Mouse (Mus musculus) neural tube, embryonic 13.5 days (tissue): ENCODE data around the gene Sorbs2. TPM values are rescaled to one million over a fixed set of nuclear protein-coding genes. Genes with fewer than 3 reads are reported as not detected.

ENCODE experiments used
- ATAC-seq: fragments of 200-750 bp; cut with Nextera tagmentation; 2 replicates; pipeline ENCODE4 v1.8.0; 2017; ENCODE audit warnings: low read depth, mild to moderate bottlenecking, moderate TSS enrichment, moderate library complexity
- H3K27ac ChIP-seq: fragments of 300-500 bp; sonication (generic); replicated peaks from 2 replicates; pipeline ENCODE4 v1.5.1; 2015; ENCODE audit warnings: moderate library complexity, mild to moderate bottlenecking, inconsistent platforms
- H3K27me3 ChIP-seq: fragments of 300-500 bp; sonication (generic); 2 replicates; pipeline ENCODE4 v1.6.1; 2015; ENCODE audit warnings: mild to moderate bottlenecking, inconsistent platforms
- H3K36me3 ChIP-seq: fragments of 300-500 bp; sonication (generic); 2 replicates; pipeline ENCODE4 v1.6.1; 2015; ENCODE audit warnings: mild to moderate bottlenecking, inconsistent platforms
- H3K4me1 ChIP-seq: fragments of 300-500 bp; sonication (generic); replicated peaks from 2 replicates; pipeline ENCODE4 v1.6.1; 2015; ENCODE audit warnings: inconsistent platforms
- H3K4me2 ChIP-seq: fragments of 300-500 bp; sonication (generic); 2 replicates; pipeline ENCODE4 v1.6.1; 2015; ENCODE audit warnings: inconsistent platforms, mild to moderate bottlenecking, moderate library complexity
- H3K4me3 ChIP-seq: fragments of 300-500 bp; sonication (generic); 2 replicates; pipeline ENCODE4 v1.5.1; 2015; ENCODE audit warnings: mild to moderate bottlenecking, inconsistent platforms
- H3K9ac ChIP-seq: fragments of 300-500 bp; sonication (generic); 2 replicates; pipeline ENCODE4 v1.6.1; 2015; ENCODE audit warnings: moderate library complexity, mild to moderate bottlenecking, inconsistent platforms
- H3K9me3 ChIP-seq: fragments of 300-500 bp; sonication (generic); 2 replicates; pipeline ENCODE4 v1.6.1; 2016; ENCODE audit warnings: inconsistent platforms
- WGBS: fragments of 180-500 bp; shearing (Covaris S2); methylation state at CpG from one replicate; pipeline ENCODE4 v1.1.7; 2015; 5-methylcytosine and 5-hydroxymethylcytosine counted together
- polyA plus RNA-seq: library from polyadenylated mRNA; unstranded; fragments of >200 nt; fragmentation: Nextera tagmentation; extraction: Ambion mirVana; gene quantifications from 2 replicates; pipeline ENCODE4 v1.2.1, GENCODE M21; 2015

Sorbs2 gene
- polyA plus RNA-seq, 1 experiment from 2014 or later, result 50.5 TPM

DNA sequence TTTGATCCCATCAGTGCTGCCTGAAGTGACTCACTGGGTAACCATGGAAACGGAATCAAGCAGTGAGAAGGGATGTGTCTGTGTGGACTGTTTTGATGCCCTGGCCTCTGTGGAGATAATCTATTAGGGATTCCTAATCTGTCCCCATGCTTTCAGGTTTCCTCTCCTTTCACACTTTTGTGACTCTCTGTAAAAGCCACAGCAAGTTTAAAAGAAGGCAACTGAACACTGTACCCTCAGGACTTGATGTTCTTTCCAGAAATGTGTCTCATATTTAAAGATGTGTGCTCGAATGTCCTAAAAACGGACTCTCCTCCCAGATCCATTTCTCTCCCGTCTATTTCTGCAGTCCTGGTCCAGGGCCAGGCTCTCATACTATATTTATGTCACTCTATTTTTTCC lies 196.1 kb downstream of the Sorbs2 start:
- no peaks in the 10 kb centered on the region for H3K36me3 ChIP-seq
- no peak overlapping the region for H3K4me3 ChIP-seq
- no peak overlapping the region for H3K9ac ChIP-seq
- 0 out of 2 replicates have a peak overlapping the region, but pooled peaks have one; percentile 3 for H3K27ac ChIP-seq
- H3K4me2 ChIP-seq, result no peak overlapping the region
- peak; percentile 50; the same call in 1 of the 2 replicates for ATAC-seq
- 73% methylated on average over 4 of the region's 4 CpGs for WGBS
- no peaks in the 10 kb centered on the region for H3K9me3 ChIP-seq
- no peaks in the 10 kb centered on the region for H3K27me3 ChIP-seq
- peaks cover 5% of the 10 kb centered on the region; the same call in 1 of the 2 replicates for H3K4me1 ChIP-seq

DNA sequence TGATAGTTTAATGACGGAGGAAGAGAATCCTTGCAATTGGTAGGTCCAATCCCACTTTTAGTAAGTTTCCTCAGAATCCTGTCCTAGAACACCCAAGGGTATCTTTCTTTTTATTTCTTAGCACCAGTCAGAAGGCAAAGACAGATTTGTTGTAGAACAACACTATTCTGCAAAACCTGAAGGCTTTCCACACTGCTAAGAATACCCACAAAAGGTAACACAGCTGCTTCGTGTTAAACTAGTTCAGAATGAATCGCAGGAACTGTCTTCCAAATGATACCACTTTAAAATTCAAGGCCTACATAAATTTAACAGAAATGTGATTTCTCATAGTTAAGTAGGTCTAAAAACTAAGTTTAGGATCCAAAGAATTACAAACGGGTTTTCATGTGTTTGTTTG lies 201.5 kb downstream of the Sorbs2 start:
- ATAC-seq, result no peak
- H3K4me2 ChIP-seq, result no peak overlapping the region
- H3K4me3 ChIP-seq, result no peak overlapping the region
- H3K4me1 ChIP-seq, result 0 out of 2 replicates have a peak, but pooled peaks cover 1% of the 10 kb centered on the region
- no peaks in the 10 kb centered on the region for H3K36me3 ChIP-seq
- H3K27me3 ChIP-seq, result no peaks in the 10 kb centered on the region
- no peak overlapping the region for H3K27ac ChIP-seq
- WGBS, result 86% methylated on average over 4 of the region's 4 CpGs
- H3K9me3 ChIP-seq, result no peaks in the 10 kb centered on the region
- no peak overlapping the region for H3K9ac ChIP-seq

DNA sequence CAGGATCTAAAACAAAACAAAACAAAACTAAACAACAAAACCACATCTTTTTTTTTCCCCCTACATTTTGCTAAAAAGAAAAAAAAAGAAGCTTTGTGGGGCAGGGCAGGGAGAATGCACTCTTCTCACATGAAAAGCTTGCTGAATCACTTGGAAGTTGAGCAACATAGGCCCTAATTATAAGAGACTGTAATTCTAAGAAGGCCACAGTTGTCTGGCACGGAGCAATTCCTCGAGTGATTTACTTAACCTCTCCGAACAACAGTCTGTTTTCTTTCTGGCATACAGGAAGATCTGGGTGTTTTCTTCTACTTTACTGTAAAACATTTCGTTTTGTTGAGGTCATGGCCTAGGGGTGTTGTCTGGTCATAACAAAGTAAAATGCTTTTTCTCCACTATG lies 202.1 kb downstream of the Sorbs2 start:
- no peaks in the 10 kb centered on the region for H3K27me3 ChIP-seq
- 62% methylated on average over 4 of the region's 4 CpGs for WGBS

DNA sequence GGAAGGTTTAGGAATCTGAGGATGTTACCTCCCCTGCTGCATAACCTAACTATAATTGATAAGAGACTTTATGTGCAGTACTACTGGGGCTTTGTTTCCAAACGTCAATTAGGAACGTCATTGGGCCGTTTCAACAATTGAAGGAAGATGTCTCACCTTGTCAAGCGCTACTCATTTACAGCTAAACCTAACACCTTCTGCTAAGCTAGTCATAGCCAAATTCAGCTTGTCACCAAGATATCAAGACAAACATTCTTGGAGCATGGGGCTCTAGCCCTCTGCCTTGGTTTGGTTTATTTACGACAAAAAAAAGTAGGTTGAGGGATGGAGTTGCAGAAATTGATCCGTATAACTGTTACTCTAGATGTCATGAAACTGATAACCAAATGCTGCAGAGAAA lies 205.0 kb downstream of the Sorbs2 start:
- H3K9me3 ChIP-seq, result no peaks in the 10 kb centered on the region
- H3K4me3 ChIP-seq, result no peak overlapping the region
- no peaks in the 10 kb centered on the region for H3K36me3 ChIP-seq
- peaks cover 21% of the 10 kb centered on the region for H3K4me1 ChIP-seq
- ATAC-seq, result no peak
- H3K4me2 ChIP-seq, result no peak overlapping the region
- H3K27ac ChIP-seq, result no peak overlapping the region
- 90% methylated on average over 6 of the region's 6 CpGs for WGBS
- no peak overlapping the region for H3K9ac ChIP-seq
- H3K27me3 ChIP-seq, result no peaks in the 10 kb centered on the region

More for the DNA sequence above, 202.1 kb downstream of the Sorbs2 start:
- Histone ChIP-seq H3K36me3 (no peaks in the 10 kb centered on the region), H3K9me3 (no peaks in the 10 kb centered on the region), H3K27ac (no peak overlapping the region), H3K4me3 (no peak overlapping the region), H3K4me1 (peaks cover 6% of the 10 kb centered on the region), H3K4me2 (no peak overlapping the region), H3K9ac (no peak overlapping the region)
- no peak for ATAC-seq

DNA sequence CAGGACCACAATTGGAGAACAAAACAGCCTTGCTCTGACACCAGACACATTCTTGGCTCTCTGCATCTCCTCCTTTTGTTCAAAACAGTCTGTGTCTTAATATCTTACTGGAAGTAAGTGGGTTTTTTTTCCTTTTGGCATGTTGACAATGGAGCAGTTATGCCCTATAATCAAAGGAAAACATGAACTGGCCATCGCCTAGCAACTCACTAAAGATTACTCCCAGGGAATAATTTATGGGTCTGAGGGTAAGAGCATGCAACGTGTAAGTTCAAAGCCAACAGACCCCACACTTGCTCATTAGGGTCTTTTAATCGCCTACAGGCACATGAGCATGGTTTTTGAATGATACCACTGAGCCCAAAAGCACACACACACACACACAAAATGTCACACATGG lies 207.2 kb downstream of the Sorbs2 start:
- Histone ChIP-seq H3K27me3 (no peaks in the 10 kb centered on the region), H3K4me2 (no peak overlapping the region), H3K36me3 (no peaks in the 10 kb centered on the region), H3K27ac (peak overlapping the region; percentile 18; the same call in 1 of the 2 replicates), H3K4me1 (peaks cover 21% of the 10 kb centered on the region), H3K9me3 (no peaks in the 10 kb centered on the region), H3K4me3 (no peak overlapping the region), H3K9ac (no peak overlapping the region)
- ATAC-seq, result peak; percentile 21; the same call in 1 of the 2 replicates
- 8% methylated on average over 3 of the region's 3 CpGs for WGBS

DNA sequence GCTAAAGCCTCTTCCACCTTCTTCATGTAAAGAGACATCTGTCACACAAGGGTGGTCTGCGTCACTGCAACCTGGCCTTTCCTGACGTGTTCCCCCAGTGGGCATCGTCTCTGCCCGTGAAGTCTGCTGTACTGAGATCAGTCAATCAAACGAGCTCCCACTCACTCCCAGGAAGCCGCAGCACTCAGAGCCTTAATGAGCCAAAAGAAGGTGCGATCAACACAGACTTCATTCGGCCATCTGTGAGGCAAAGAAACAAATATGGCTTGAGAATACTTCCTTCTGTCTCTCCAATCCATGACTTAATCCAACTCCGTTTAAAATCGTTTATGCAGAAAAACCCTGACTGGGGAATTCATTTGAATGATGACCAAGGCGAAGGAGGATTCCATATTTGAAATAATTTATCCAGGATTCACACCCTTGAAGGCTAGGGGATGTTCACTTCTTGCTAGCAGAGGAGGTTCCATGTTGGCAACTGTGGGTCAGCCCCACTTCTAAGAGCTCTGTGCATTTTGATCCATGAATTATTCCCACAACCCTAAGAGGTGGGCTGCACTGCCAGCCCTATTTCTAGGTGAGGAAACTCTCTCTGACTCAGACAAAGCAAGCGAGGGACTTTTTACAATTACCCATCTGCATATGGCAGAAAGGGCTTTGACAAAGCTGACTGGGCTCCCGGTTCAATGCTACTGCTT lies 207.9 kb downstream of the Sorbs2 start:
- H3K4me1 ChIP-seq, result peaks cover 21% of the 10 kb centered on the region
- no peak overlapping the region for H3K4me3 ChIP-seq
- no peaks in the 10 kb centered on the region for H3K27me3 ChIP-seq
- WGBS, result 57% methylated on average over 13 of the region's 13 CpGs
- H3K9me3 ChIP-seq, result no peaks in the 10 kb centered on the region
- no peak overlapping the region; the same call in 1 of the 2 replicates for H3K27ac ChIP-seq
- no peak overlapping the region for H3K4me2 ChIP-seq
- no peak; the same call in 1 of the 2 replicates for ATAC-seq
- H3K36me3 ChIP-seq, result no peaks in the 10 kb centered on the region
- no peak overlapping the region for H3K9ac ChIP-seq

DNA sequence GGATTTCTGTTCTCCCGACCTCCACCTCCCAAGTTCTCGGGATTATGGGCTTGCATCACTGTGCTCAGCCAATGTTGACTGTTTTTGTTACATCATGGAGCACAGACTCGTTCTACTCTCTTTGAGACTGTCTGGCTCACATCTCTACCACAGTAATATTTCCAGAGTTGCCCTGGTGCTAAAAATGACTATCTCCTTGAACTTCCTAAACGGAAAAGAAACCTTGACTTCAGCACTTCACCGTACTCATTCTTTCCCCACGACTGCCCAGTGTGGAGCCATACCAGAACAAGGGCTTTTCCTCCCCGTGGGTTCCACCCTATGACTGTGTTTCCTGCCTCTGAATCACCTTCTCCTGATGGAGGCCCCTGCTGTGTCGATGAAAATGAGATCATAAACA lies 212.2 kb downstream of the Sorbs2 start:
- Histone ChIP-seq H3K27me3 (no peaks in the 10 kb centered on the region), H3K36me3 (no peaks in the 10 kb centered on the region), H3K4me1 (peaks cover 21% of the 10 kb centered on the region), H3K4me2 (no peak overlapping the region), H3K9ac (no peak overlapping the region), H3K27ac (no peak overlapping the region), H3K4me3 (no peak overlapping the region), H3K9me3 (no peaks in the 10 kb centered on the region)
- 70% methylated on average over 8 of the region's 8 CpGs for WGBS
- ATAC-seq, result no peak

DNA sequence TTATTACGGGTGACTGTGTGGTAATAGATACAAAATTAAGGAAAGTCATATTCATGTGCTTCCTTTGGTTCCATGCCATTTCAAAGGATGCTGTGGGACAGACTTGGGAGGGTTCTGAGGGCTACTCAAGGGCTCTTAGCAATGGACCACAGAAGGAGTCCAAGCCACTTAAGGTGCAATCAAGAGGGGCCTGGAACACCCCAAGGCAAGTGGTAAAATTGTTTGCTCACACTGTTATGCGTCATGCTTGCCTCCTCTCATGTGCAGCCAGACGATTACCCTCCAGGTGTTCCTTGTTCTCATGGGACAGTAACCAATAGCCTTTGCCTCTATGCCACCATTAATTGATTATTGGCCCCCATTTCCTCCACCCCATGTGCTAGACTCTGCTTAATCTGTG lies 216.6 kb downstream of the Sorbs2 start:
- Histone ChIP-seq H3K36me3 (no peaks in the 10 kb centered on the region), H3K27me3 (no peaks in the 10 kb centered on the region), H3K4me2 (no peak overlapping the region), H3K27ac (no peak overlapping the region), H3K4me1 (peaks cover 13% of the 10 kb centered on the region), H3K4me3 (no peak overlapping the region), H3K9ac (no peak overlapping the region), H3K9me3 (no peaks in the 10 kb centered on the region)
- WGBS, result 76% methylated on average over 3 of the region's 3 CpGs
- no peak for ATAC-seq

DNA sequence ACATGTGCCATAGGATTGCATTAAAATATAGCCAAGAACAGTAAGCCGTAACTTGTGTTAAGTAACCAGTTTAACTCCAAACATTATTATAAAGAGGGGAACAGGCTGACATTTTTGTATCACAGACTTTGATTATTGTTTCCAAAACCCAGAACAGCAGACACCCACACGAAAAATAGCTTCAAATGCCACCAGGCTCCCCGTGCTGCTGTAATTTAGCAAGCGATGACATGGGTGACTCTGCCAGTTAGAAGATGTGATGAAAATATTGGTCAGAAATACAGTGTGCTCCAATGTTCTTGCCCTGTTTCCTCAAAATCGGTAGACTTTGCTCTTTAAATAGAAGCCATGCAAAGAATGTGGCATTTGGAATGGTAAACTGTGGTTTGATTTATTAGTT lies 217.7 kb downstream of the Sorbs2 start:
- Histone ChIP-seq H3K4me2 (no peak overlapping the region), H3K9me3 (no peaks in the 10 kb centered on the region), H3K27ac (no peak overlapping the region), H3K9ac (no peak overlapping the region), H3K27me3 (no peaks in the 10 kb centered on the region), H3K4me3 (no peak overlapping the region), H3K36me3 (no peaks in the 10 kb centered on the region), H3K4me1 (peaks cover 13% of the 10 kb centered on the region)
- ATAC-seq, result no peak
- WGBS, result 89% methylated on average over 5 of the region's 5 CpGs

DNA sequence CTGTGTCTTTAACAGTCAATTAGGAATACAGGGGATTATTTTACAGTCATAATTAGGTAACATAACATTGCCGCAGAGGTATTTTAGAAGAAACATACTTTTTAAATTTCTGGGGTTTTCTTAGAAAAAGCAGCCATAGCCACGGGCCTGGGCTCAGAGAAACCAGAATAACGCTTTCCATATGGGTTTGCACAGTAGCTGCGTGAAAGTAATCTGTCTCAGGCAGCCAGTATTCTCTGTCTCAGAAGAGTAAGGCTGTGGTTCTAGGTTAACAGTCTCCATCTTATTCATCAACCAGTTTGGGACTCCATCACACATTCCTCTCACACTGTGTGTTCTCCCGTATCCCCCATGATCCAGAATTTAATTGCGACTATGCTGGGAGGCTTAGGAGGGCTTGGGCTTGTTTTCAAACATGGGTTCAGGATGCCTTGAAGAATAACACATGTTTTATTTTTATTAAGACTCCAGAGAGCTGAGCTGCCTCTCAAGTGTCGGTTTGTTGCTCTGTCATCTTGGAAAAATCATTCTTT lies 222.3 kb downstream of the Sorbs2 start:
- H3K4me1 ChIP-seq, result peaks cover 5% of the 10 kb centered on the region; the same call in 1 of the 2 replicates
- H3K27me3 ChIP-seq, result no peaks in the 10 kb centered on the region
- H3K9me3 ChIP-seq, result no peaks in the 10 kb centered on the region
- no peak overlapping the region for H3K4me3 ChIP-seq
- ATAC-seq, result no peak
- H3K36me3 ChIP-seq, result no peaks in the 10 kb centered on the region
- no peak overlapping the region for H3K4me2 ChIP-seq
- 83% methylated on average over 7 of the region's 7 CpGs for WGBS
- no peak overlapping the region for H3K27ac ChIP-seq
- no peak overlapping the region for H3K9ac ChIP-seq

DNA sequence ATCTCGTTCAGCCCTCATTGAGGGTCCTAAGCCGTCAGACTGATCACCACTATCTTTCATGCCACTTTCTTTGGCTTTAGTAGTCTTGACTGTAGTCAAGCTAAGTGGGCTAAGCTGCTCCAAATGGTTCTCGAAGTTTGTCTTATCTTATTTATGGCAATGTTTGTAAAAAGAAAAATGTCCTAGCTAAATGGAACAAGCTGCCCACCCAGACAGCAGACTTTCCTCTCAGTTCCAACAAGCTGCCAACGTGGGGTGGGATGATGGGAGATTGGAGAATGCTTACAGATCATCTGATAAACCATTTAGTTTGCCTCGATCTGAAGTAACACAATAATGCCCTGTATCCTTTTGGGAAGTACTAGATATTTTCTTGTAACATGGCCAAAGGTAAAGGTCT lies 223.2 kb downstream of the Sorbs2 start:
- H3K27me3 ChIP-seq, result no peaks in the 10 kb centered on the region
- ATAC-seq, result no peak
- no peak overlapping the region for H3K27ac ChIP-seq
- no peaks in the 10 kb centered on the region for H3K36me3 ChIP-seq
- H3K4me1 ChIP-seq, result no peaks in the 10 kb centered on the region
- no peak overlapping the region for H3K9ac ChIP-seq
- no peaks in the 10 kb centered on the region for H3K9me3 ChIP-seq
- 80% methylated on average over 5 of the region's 5 CpGs for WGBS
- no peak overlapping the region for H3K4me2 ChIP-seq
- no peak overlapping the region for H3K4me3 ChIP-seq

DNA sequence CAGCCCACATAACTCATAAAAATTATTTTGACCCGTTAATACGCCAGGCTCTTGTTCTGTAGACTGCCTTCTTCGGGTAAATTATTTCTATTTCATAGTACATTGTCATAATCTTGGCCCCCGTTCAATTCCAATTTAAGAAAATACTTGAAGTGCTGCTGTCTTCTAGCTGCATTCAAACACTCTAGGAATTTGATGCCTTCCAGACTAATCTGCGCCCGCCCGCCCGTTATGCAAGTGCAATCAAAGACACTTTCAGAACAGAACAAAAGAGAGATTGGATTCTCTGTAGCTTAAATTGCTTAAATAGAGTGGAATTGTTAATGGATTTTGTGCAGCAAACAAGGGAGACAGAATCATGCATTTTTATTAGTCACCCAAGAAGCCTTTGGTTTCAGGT lies 226.5 kb downstream of the Sorbs2 start:
- H3K27me3 ChIP-seq, result no peaks in the 10 kb centered on the region
- H3K36me3 ChIP-seq, result 0 out of 2 replicates have a peak, but pooled peaks cover 5% of the 10 kb centered on the region
- H3K4me3 ChIP-seq, result no peak overlapping the region
- WGBS, result 78% methylated on average over 8 of the region's 8 CpGs
- no peak overlapping the region for H3K4me2 ChIP-seq
- ATAC-seq, result no peak
- no peak overlapping the region for H3K27ac ChIP-seq
- no peaks in the 10 kb centered on the region for H3K9me3 ChIP-seq
- no peaks in the 10 kb centered on the region for H3K4me1 ChIP-seq
- H3K9ac ChIP-seq, result no peak overlapping the region

DNA sequence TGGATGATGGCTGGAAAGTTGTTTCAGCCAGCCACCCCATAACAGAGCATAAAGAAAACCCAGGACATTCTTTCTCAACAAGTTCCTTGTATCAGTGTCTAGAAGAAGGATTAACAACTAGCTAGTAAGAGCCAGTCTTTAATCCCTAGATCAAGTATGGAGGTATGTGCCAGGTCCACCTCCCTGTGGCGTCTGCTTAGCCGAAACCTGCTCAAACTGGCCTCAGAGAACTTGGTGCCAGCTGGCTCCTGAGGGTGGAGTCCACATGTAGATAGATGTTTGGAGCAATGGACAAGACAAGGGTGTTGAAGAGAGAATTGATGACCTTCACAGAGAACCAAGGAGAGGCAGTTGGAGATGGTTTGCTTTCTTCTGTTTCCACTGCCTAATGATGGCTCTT lies 229.7 kb downstream of the Sorbs2 start:
- Histone ChIP-seq H3K4me3 (no peak overlapping the region), H3K9ac (no peak overlapping the region), H3K4me2 (no peak overlapping the region), H3K9me3 (no peaks in the 10 kb centered on the region), H3K36me3 (0 out of 2 replicates have a peak, but pooled peaks cover 5% of the 10 kb centered on the region), H3K4me1 (no peaks in the 10 kb centered on the region), H3K27me3 (no peaks in the 10 kb centered on the region), H3K27ac (no peak overlapping the region)
- 94% methylated on average over 2 of the region's 2 CpGs for WGBS
- ATAC-seq, result no peak
